Mouse (Mus musculus) MEL (cell line): ENCODE data around the gene Med1. TPM values are rescaled to one million over a fixed set of nuclear protein-coding genes. Genes with fewer than 3 reads are reported as not detected.

Source experiments
- DNase-seq: peaks from one replicate; pipeline ENCODE4 v3.0.0; 2011; ENCODE audit warnings: low read depth, low spot score
- H3K27ac ChIP-seq: 2 replicates; pipeline ENCODE4 v1.5.1; 2012; ENCODE audit warnings: low read depth, mild to moderate bottlenecking, control low read depth, low read length, moderate library complexity; ENCODE audit not compliant: control insufficient read depth
- H3K27me3 ChIP-seq, 2 experiments: fragments of 150-350 bp in 1 of 2; sonication (generic) in 1 of 2; 2 replicates each; pipeline ENCODE4 v1.6.1; 2012; ENCODE audit warnings: low read length in 2 of 2, mild to moderate bottlenecking in 2 of 2, improper control_type of control experiment in 1 of 2, moderate library complexity in 1 of 2; ENCODE audit not compliant: insufficient read depth in 2 of 2, control insufficient read depth in 1 of 2
- H3K36me3 ChIP-seq, 2 experiments: 2 replicates each; pipeline ENCODE4 v1.6.1; 2012 to 2014; ENCODE audit warnings: low read length in 2 of 2, improper control_type of control experiment in 1 of 2, inconsistent platforms in 1 of 2, mild to moderate bottlenecking in 1 of 2; ENCODE audit not compliant: insufficient read depth in 2 of 2, control insufficient read depth in 1 of 2
- H3K4me1 ChIP-seq, 2 experiments: fragments of 150-350 bp in 1 of 2; sonication (generic) in 1 of 2; 2 replicates each; pipeline ENCODE4 v1.6.1; 2012; ENCODE audit warnings: low read length in 2 of 2, improper control_type of control experiment in 1 of 2, mild to moderate bottlenecking in 1 of 2; ENCODE audit not compliant: insufficient read depth in 2 of 2, control insufficient read depth in 1 of 2
- H3K4me3 ChIP-seq, 2 experiments: fragments of 150-350 bp in 1 of 2; sonication (generic) in 1 of 2; 2 replicates each; pipeline ENCODE4 v1.5.1; 2012; ENCODE audit warnings: low read depth in 2 of 2, low read length in 2 of 2, mild to moderate bottlenecking in 2 of 2, moderate library complexity in 2 of 2, control low read depth in 1 of 2, improper control_type of control experiment in 1 of 2; ENCODE audit not compliant: control insufficient read depth in 1 of 2, insufficient read depth in 1 of 2
- H3K79me2 ChIP-seq: 2 replicates; pipeline ENCODE4 v1.6.1; 2012; ENCODE audit warnings: mild to moderate bottlenecking, low read length, moderate library complexity; ENCODE audit not compliant: control insufficient read depth, poor library complexity, insufficient read depth
- H3K9ac ChIP-seq: 2 replicates; pipeline ENCODE4 v1.6.1; 2012; ENCODE audit warnings: low read depth, mild to moderate bottlenecking, control low read depth, low read length, moderate library complexity; ENCODE audit not compliant: control insufficient read depth, poor library complexity, severe bottlenecking
- H3K9me3 ChIP-seq: fragments of 150-350 bp; sonication (generic); replicated peaks from 2 replicates; pipeline ENCODE4 v1.6.1; 2012; ENCODE audit warnings: mild to moderate bottlenecking, low read length, improper control_type of control experiment, moderate library complexity; ENCODE audit not compliant: insufficient read depth
- BHLHE40 ChIP-seq: IDR thresholded peaks from 2 replicates; pipeline ENCODE4 v1.6.1; 2012; ENCODE audit warnings: low read depth, mild to moderate bottlenecking, inconsistent platforms, low read length, improper control_type of control experiment, borderline replicate concordance
- CHD1 ChIP-seq: IDR thresholded peaks from 2 replicates; pipeline ENCODE4 v1.6.1; 2012; ENCODE audit warnings: low read depth, mild to moderate bottlenecking, inconsistent platforms, low read length, improper control_type of control experiment
- CTCF ChIP-seq, 3 experiments: IDR thresholded peaks in 2 of 3; conservative IDR thresholded peaks in 1 of 3; 2 replicates each; pipeline ENCODE4 v1.5.1; 2011 to 2012; ENCODE audit warnings: low read length in 3 of 3, low read depth in 2 of 3, mild to moderate bottlenecking in 2 of 3, improper control_type of control experiment in 1 of 3, inconsistent platforms in 1 of 3, mixed read lengths in 1 of 3, moderate library complexity in 1 of 3; ENCODE audit not compliant: control insufficient read depth in 1 of 3, insufficient read depth in 1 of 3, poor library complexity in 1 of 3, severe bottlenecking in 1 of 3
- E2F4 ChIP-seq: IDR thresholded peaks from 2 replicates; pipeline ENCODE4 v1.6.1; 2011; ENCODE audit warnings: low read depth, low read length, improper control_type of control experiment, borderline replicate concordance
- ELF1 ChIP-seq: IDR thresholded peaks from 2 replicates; pipeline ENCODE4 v1.6.1; 2014; ENCODE audit warnings: low read depth, mild to moderate bottlenecking, inconsistent platforms, low read length, improper control_type of control experiment, moderate library complexity
- EP300 ChIP-seq, 2 experiments: IDR thresholded peaks; 2 replicates each; pipeline ENCODE4 v1.6.1; 2011; ENCODE audit warnings: improper control_type of control experiment in 2 of 2, low read length in 2 of 2, low read depth in 1 of 2, mild to moderate bottlenecking in 1 of 2
- ETS1 ChIP-seq: IDR thresholded peaks from 2 replicates; pipeline ENCODE4 v1.6.1; 2012; ENCODE audit warnings: low read depth, mild to moderate bottlenecking, inconsistent platforms, low read length, improper control_type of control experiment, moderate library complexity
- GABPA ChIP-seq: IDR thresholded peaks from 2 replicates; pipeline ENCODE4 v1.6.1; 2012; ENCODE audit warnings: low read depth, mild to moderate bottlenecking, inconsistent platforms, low read length, improper control_type of control experiment, moderate library complexity
- GATA1 ChIP-seq: IDR thresholded peaks from 2 replicates; pipeline ENCODE4 v1.6.1; 2011; ENCODE audit warnings: low read depth, low read length, improper control_type of control experiment
- HCFC1 ChIP-seq: IDR thresholded peaks from 2 replicates; pipeline ENCODE4 v1.6.1; 2012; ENCODE audit warnings: low read depth, mild to moderate bottlenecking, inconsistent platforms, low read length, improper control_type of control experiment, moderate library complexity
- KAT2A ChIP-seq: conservative IDR thresholded peaks from 2 replicates; pipeline ENCODE4 v1.6.1; 2012; ENCODE audit warnings: low read depth, low read length, improper control_type of control experiment, inconsistent platforms
- MAFK ChIP-seq: IDR thresholded peaks from 2 replicates; pipeline ENCODE4 v1.6.1; 2011; ENCODE audit warnings: low read depth, mild to moderate bottlenecking, low read length, improper control_type of control experiment, borderline replicate concordance
- MAX ChIP-seq: IDR thresholded peaks from 2 replicates; pipeline ENCODE4 v1.6.1; 2011; ENCODE audit warnings: low read length, improper control_type of control experiment
- MAZ ChIP-seq: IDR thresholded peaks from 2 replicates; pipeline ENCODE4 v1.6.1; 2012; ENCODE audit warnings: low read depth, mild to moderate bottlenecking, inconsistent platforms, low read length, improper control_type of control experiment
- MEF2A ChIP-seq: IDR thresholded peaks from 2 replicates; pipeline ENCODE4 v1.6.1; 2014; ENCODE audit warnings: low read depth, mild to moderate bottlenecking, inconsistent platforms, low read length, improper control_type of control experiment; ENCODE audit not compliant: poor library complexity, insufficient replicate concordance, severe bottlenecking; ENCODE audit errors: extremely low read depth
- MXI1 ChIP-seq: IDR thresholded peaks from 2 replicates; pipeline ENCODE4 v1.6.1; 2011; ENCODE audit warnings: mild to moderate bottlenecking, low read depth, low read length, improper control_type of control experiment
- MYB ChIP-seq: IDR thresholded peaks from 2 replicates; pipeline ENCODE4 v1.6.1; 2011; ENCODE audit warnings: mild to moderate bottlenecking, low read depth, low read length, improper control_type of control experiment
- MYC ChIP-seq: IDR thresholded peaks from 2 replicates; pipeline ENCODE4 v1.6.1; 2011; ENCODE audit warnings: low read depth, mild to moderate bottlenecking, low read length, improper control_type of control experiment, moderate library complexity
- NELFE ChIP-seq: IDR thresholded peaks from 2 replicates; pipeline ENCODE4 v1.6.1; 2011; ENCODE audit warnings: low read depth, low read length, improper control_type of control experiment
- POLR2A ChIP-seq, 2 experiments: IDR thresholded peaks; 2 replicates each; pipeline ENCODE4 v1.6.1; 2011 to 2012; ENCODE audit warnings: low read length in 2 of 2, mild to moderate bottlenecking in 2 of 2, control low read depth in 1 of 2, improper control_type of control experiment in 1 of 2, low read depth in 1 of 2, moderate library complexity in 1 of 2; ENCODE audit not compliant: control insufficient read depth in 1 of 2, insufficient read depth in 1 of 2, poor library complexity in 1 of 2
- POLR2AphosphoS2 ChIP-seq: IDR thresholded peaks from 2 replicates; pipeline ENCODE4 v1.6.1; 2011; ENCODE audit warnings: low read length, improper control_type of control experiment
- POLR2AphosphoS5 ChIP-seq: IDR thresholded peaks from 2 replicates; pipeline ENCODE4 v1.6.1; 2012; ENCODE audit warnings: low read depth, borderline replicate concordance, mild to moderate bottlenecking, inconsistent platforms, low read length, moderate library complexity, mixed read lengths
- RAD21 ChIP-seq: IDR thresholded peaks from 2 replicates; pipeline ENCODE4 v1.6.1; 2011; ENCODE audit warnings: mild to moderate bottlenecking, low read depth, low read length, improper control_type of control experiment
- SIN3A ChIP-seq: IDR thresholded peaks from 2 replicates; pipeline ENCODE4 v1.6.1; 2012; ENCODE audit warnings: low read length, improper control_type of control experiment, inconsistent platforms
- SMC3 ChIP-seq: IDR thresholded peaks from 2 replicates; pipeline ENCODE4 v1.6.1; 2011; ENCODE audit warnings: low read depth, low read length, improper control_type of control experiment
- TAL1 ChIP-seq: IDR thresholded peaks from 2 replicates; pipeline ENCODE4 v1.6.1; 2012; ENCODE audit warnings: mild to moderate bottlenecking, inconsistent platforms, low read length, moderate library complexity, mixed read lengths
- TBP ChIP-seq: IDR thresholded peaks from 2 replicates; pipeline ENCODE4 v1.8.0; 2011; ENCODE audit warnings: low read depth, low read length, improper control_type of control experiment
- TCF12 ChIP-seq: IDR thresholded peaks from 2 replicates; pipeline ENCODE4 v1.6.1; 2014; ENCODE audit warnings: low read depth, mild to moderate bottlenecking, inconsistent platforms, low read length, improper control_type of control experiment, moderate library complexity
- UBTF ChIP-seq: IDR thresholded peaks from 2 replicates; pipeline ENCODE4 v1.6.1; 2012; ENCODE audit warnings: low read depth, mild to moderate bottlenecking, inconsistent platforms, low read length, improper control_type of control experiment, moderate library complexity, borderline replicate concordance; ENCODE audit not compliant: insufficient read depth
- USF1 ChIP-seq: IDR thresholded peaks from 2 replicates; pipeline ENCODE4 v1.6.1; 2014; ENCODE audit warnings: low read depth, mild to moderate bottlenecking, inconsistent platforms, low read length, improper control_type of control experiment, moderate library complexity
- USF2 ChIP-seq, 2 experiments: IDR thresholded peaks; 2 replicates each; pipeline ENCODE4 v1.6.1; 2011 to 2012; ENCODE audit warnings: improper control_type of control experiment in 2 of 2, low read length in 2 of 2, borderline replicate concordance in 1 of 2, inconsistent platforms in 1 of 2, low read depth in 1 of 2, mild to moderate bottlenecking in 1 of 2; ENCODE audit not compliant: insufficient read depth in 1 of 2
- ZC3H11A ChIP-seq: IDR thresholded peaks from 2 replicates; pipeline ENCODE4 v1.6.1; 2012; ENCODE audit warnings: low read depth, mild to moderate bottlenecking, inconsistent platforms, low read length, improper control_type of control experiment
- ZKSCAN1 ChIP-seq: IDR thresholded peaks from 2 replicates; pipeline ENCODE4 v1.6.1; 2012; ENCODE audit warnings: low read depth, mild to moderate bottlenecking, inconsistent platforms, low read length, improper control_type of control experiment, moderate library complexity
- ZMIZ1 ChIP-seq: IDR thresholded peaks from 2 replicates; pipeline ENCODE4 v1.6.1; 2012; ENCODE audit warnings: low read depth, mild to moderate bottlenecking, inconsistent platforms, low read length, improper control_type of control experiment, moderate library complexity
- ZNF384 ChIP-seq: IDR thresholded peaks from 2 replicates; pipeline ENCODE4 v1.6.1; 2012; ENCODE audit warnings: low read depth, mild to moderate bottlenecking, inconsistent platforms, low read length, improper control_type of control experiment
- polyA plus RNA-seq, 2 experiments: library from polyadenylated mRNA; stranded (reverse) in 1 of 2; unstranded in 1 of 2; fragments of >175 nt in 1 of 2; fragments of >200 nt in 1 of 2; gene quantifications; 2 replicates each; pipeline versions ENCODE4 v1.2.1 to v1.2.4; 2012; ENCODE audit warnings: low replicate concordance in 2 of 2, low read depth in 1 of 2; ENCODE audit not compliant: insufficient read length in 2 of 2, insufficient read depth in 1 of 2, missing spikeins in 1 of 2
- total RNA-seq: library from RNA; depleted of rRNA; stranded (reverse); fragments of 300-350 nt; gene quantifications from 2 replicates; pipeline ENCODE4 v1.2.3, GENCODE M21; 2012; rRNA removed

Gene Med1
- total RNA-seq (39.9 and 43.6 TPM in 2 replicates), polyA plus RNA-seq (100 to 1,000 TPM in 1 of 2 experiments, 10 to 100 TPM in 1; 58.6 to 122 TPM)

- H3K9ac ChIP-seq = peak within 1 kb of the TSS; percentile 93
- no peaks in the 10 kb centered on the region for H3K9me3 ChIP-seq
- H3K79me2 ChIP-seq = peaks cover 40% of the 10 kb centered on the region
- H3K4me1 ChIP-seq = peaks cover 0 to 7% of the 10 kb centered on the region in 2 experiments; a peak in 3 of 4 replicates
- no peaks in the 10 kb centered on the region for H3K27me3 ChIP-seq
- peak within 1 kb of the TSS; percentile 88 for H3K27ac ChIP-seq
- DNase-seq = peak; percentile 100
- H3K4me3 ChIP-seq = peak within 1 kb of the TSS; percentile 68
- H3K36me3 ChIP-seq = peaks cover 12 to 17% of the 10 kb centered on the region in 2 experiments
- TF ChIP-seq CHD1 = no peak
- peak; percentile 92 to 95 for TF ChIP-seq POLR2A (IDR thresholded peaks at IDR 0.05; ENCODE audit: control insufficient read depth in 1 of 2, insufficient read depth in 1 of 2, low read depth in 1 of 2, low read length in 2 of 2, poor library complexity in 1 of 2)
- TF ChIP-seq UBTF = no peak
- TF ChIP-seq GATA1 = no peak
- TF ChIP-seq ELF1 = peak; percentile 94
- peak; percentile 26; the same call in 1 of the 2 replicates for TF ChIP-seq ETS1
- no peak for TF ChIP-seq BHLHE40
- no peak for TF ChIP-seq CTCF (IDR thresholded peaks at IDR 0.05 in 2 of 3, conservative IDR thresholded peaks at IDR 0.05 in 1 of 3; ENCODE audit: control insufficient read depth in 1 of 3, insufficient read depth in 1 of 3, low read depth in 2 of 3, low read length in 3 of 3, poor library complexity in 1 of 3, severe bottlenecking in 1 of 3)
- peak; percentile 90 for TF ChIP-seq HCFC1
- TF ChIP-seq SMC3 = no peak
- TF ChIP-seq ZNF384 = no peak
- TF ChIP-seq TAL1 = no peak
- no peak; the same call in 1 of the 2 replicates for TF ChIP-seq KAT2A
- TF ChIP-seq USF2 (IDR thresholded peaks at IDR 0.05; ENCODE audit: borderline replicate concordance in 1 of 2, insufficient read depth in 1 of 2, low read depth in 1 of 2, low read length in 2 of 2) = no peak
- no peak for TF ChIP-seq E2F4
- TF ChIP-seq ZKSCAN1 = no peak
- TF ChIP-seq TCF12 = peak; percentile 79
- no peak for TF ChIP-seq RAD21
- TF ChIP-seq USF1 = no peak
- TF ChIP-seq MAZ = no peak
- TF ChIP-seq MAFK = no peak
- peak; percentile 95 for TF ChIP-seq POLR2AphosphoS2
- TF ChIP-seq EP300 (IDR thresholded peaks at IDR 0.05; ENCODE audit: low read depth in 1 of 2, low read length in 2 of 2) = no peak
- peak; percentile 18; the same call in 1 of the 2 replicates for TF ChIP-seq MAX
- TF ChIP-seq MEF2A = no peak
- TF ChIP-seq MYC = peak; percentile 74; the same call in 1 of the 2 replicates
- TF ChIP-seq ZC3H11A = no peak
- TF ChIP-seq GABPA = no peak
- TF ChIP-seq ZMIZ1 = peak; percentile 87
- peak; percentile 57 for TF ChIP-seq MXI1
- TF ChIP-seq MYB = peak; percentile 61
- TF ChIP-seq TBP = peak; percentile 86; the same call in 1 of the 2 replicates
- TF ChIP-seq POLR2AphosphoS5 = no peak
- peak; percentile 81 for TF ChIP-seq SIN3A
- TF ChIP-seq NELFE = peak; percentile 95
Measured at GRCm38 (mm10) chr11:98192901-98193805, at the start of gene Med1. Gene Med1 (minus strand): TSS chr11:98193293.
